Mouse (Mus musculus) ovary, postnatal 14 days (tissue): Measurements from ENCODE around the gene Scd2.
"Not testable (repeated sequence)": the region's sequence is repeated elsewhere in the genome, so short reads cannot be mapped to it uniquely, and the experiment has no call there.

ENCODE experiments used
- DNase-seq: peaks from one replicate; pipeline ENCODE4 v3.0.0; 2022; ENCODE audit warnings: low spot score

The Scd2 gene

DNA sequence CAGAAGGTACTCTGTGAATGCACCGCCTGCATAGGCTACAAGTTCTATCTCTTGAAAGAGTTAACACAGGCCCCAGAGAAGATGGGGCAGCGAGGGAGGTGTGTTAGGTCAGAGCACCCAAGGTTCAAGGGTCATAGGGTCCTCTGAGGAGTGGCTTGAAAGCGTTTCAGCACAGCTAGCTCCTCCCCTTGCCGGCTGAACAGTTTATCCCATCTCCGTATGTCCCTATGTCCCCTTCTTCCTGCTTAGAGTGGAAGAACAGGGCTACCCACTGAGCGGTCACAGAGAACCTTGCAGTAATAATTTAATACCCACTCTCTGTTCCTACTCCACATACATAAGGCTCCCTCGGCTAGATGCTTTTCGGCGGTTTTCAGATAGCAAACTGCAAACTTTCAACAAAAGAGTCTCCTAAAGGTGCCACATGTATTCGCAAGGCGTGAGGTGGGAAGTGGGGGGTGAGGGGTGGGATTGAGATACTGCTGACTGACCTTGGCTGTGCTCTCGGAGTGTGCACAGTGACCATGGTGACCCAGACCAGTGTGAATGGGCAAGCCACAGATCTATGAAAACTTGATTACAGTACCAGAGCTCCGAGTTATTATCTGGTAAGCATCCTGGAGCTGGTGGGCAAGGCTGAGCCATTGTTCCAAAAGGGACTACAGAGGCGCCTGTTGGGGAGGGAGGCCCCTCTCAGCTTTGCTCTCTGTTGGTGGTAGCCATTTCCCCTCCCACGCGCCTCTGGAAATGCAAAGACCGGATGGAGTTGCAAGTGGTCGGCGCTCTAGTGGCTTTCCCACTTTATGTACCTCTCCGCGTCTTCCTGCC lies at the start of gene Scd2:
Gene Scd2, plus strand, starts transcription at position 734 of the 828 bp plus-strand sequence.
- no peak for DNase-seq

DNA sequence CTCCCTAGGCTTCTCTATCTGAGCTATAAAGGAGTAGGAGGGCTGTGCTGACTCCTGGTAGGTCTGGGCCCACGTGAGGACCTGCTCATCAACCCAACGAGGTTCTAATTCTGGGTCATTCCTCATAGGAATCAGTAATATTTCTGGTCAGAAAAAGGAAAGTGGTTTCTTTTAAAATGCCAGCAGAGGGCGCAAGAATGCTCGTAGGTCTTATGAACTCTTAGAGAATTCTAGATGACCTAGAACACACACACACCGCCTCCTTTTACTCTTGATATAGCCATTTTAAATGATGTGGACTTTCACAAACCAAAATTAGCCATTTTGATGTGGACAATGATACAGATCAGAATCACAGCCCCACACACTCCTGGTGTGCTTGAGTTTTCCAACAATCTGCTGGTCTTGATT lies 47.7 kb upstream of the Scd2 start:
- DNase-seq = peak; percentile 27

GRCm38 (mm10) chr19:44246341-44246911 lies 47.0 kb upstream of the Scd2 start:
- no peak for DNase-seq

- DNase-seq = no peak
Measured at GRCm38 (mm10) chr19:44247281-44248080, 46.0 kb upstream of the Scd2 start.

- DNase-seq = peak; percentile 90
Measured at GRCm38 (mm10) chr19:44248081-44248853, 45.2 kb upstream of the Scd2 start.

- no peak for DNase-seq
Measured at GRCm38 (mm10) chr19:44248854-44249351, 44.6 kb upstream of the Scd2 start.

DNA sequence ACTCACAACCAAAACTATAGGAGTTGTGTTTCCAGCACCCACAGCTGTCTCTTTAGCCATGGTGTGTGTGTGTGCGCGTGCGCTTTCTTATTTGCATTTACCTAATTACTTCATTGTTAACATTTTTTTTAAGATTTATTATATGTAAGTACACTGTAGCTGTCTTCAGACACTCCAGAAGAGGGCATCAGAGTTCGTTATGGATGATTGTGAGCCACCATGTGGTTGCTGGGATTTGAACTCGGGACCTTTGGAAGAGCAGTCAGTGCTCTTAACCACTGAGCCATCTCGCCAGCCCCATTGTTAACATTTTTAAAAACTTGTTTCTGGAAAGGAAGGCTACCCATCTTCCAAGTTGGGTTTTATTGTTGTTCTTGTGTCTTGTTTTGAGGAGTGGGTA lies 42.3 kb upstream of the Scd2 start:
- DNase-seq = not testable (repeated sequence)

- DNase-seq = no peak
Measured at GRCm38 (mm10) chr19:44251936-44252558, 41.4 kb upstream of the Scd2 start.

DNA sequence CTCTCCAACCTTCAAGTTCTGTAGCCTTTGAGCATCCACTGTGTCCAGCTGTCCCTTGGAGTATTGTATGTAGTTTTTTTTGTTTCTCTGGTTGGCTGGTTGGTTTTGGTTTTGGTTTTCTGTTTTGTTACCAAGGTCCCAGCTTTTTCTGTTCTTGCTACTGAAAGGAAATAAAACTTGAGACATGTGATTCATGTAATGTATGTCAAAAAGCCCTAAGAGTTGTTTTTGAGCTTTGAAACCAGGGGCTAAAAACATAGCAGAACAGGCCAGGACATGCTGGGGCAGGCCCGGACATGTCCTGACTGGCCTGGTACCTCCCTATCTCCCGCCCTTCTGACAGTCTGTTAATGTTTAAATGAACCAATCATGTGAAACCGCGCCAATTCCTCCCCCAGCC lies 39.4 kb upstream of the Scd2 start:
- not testable (repeated sequence) for DNase-seq

- no peak for DNase-seq
Measured at GRCm38 (mm10) chr19:44257377-44257966, 36.0 kb upstream of the Scd2 start.

- DNase-seq = no peak
Measured at GRCm38 (mm10) chr19:44259484-44259883, 34.0 kb upstream of the Scd2 start.

DNA sequence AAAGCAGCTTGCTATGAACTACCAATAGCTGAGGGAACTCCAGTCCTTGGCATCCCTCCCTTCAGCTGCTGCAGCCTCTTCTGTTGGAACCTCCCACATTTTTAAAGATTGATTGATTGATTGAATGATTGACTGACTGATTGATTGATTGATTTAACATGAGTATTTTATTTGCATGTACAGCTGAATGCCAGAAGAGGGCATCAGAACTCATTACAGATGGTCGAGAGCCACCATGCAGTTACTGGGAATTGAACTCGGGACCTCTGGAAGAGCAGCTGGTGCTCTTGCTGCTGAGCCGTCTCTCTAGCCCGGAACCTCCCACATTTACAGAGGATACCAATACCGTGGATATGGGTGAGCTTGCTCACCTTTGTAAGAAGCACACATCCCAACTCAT lies 33.0 kb upstream of the Scd2 start:
- DNase-seq = no peak

DNA sequence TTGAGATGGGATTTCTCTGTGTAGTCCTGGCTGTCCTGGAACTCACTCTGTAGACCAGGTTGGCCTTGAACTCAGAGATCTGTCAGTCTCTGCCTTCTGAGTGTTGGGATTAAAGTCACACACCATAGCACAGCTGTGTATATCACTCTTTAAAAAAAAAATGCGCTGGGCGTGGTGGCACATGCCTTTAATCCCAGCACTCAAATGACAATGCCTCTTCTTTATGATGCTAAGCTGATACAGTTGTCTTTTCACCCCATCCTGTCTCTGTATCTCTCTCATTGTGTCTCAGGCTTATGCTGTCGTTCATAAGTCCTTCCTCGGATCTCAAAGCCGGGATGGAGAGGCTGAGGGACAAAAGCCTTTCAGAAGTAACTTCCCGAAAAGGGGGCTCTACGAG lies 31.7 kb upstream of the Scd2 start:
- DNase-seq = no peak

GRCm38 (mm10) chr19:44263581-44263980 lies 29.9 kb upstream of the Scd2 start:
- DNase-seq = no peak

DNA sequence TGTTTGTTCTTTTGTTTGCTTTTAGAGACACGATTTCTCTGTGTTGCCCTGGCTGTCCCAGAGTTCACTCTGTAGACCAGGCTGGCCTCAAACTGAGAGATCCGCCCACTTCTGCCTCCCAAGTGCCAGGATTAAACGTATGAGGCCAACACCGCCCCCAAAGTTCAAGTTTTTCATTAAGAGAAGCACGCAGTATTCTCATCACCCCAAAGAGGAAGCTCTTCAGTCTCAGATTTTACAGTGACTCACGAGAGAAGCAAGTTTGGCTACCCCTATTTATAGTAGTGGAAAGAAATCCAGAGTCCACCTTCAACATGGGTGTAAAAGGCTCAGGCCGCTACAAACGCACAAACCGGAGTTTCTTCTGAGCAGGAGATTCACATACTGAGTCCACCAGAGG lies 29.2 kb upstream of the Scd2 start:
- DNase-seq = no peak

DNA sequence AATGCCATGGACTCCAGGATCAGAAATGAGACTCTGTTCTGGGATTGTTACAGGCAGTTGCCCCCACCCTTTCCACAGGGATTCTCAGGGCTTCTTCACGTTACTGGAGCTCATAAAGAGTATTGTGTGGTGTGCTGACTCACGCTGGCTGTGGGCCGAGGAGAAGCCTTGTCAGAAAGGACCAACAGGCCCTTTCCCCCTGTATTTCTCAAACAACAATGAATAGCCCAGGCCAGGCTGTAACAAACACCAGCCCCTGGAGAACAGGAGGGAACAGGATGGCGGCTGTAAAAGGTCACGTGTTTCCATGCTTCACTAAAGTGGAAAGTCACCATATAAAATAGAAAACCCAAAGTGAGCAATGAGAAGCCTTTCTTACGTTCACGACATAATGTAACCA lies 28.2 kb upstream of the Scd2 start:
- no peak for DNase-seq

GRCm38 (mm10) chr19:44265911-44266337 lies 27.6 kb upstream of the Scd2 start:
- no peak for DNase-seq

- no peak for DNase-seq
Measured at GRCm38 (mm10) chr19:44266458-44266823, 27.0 kb upstream of the Scd2 start.

DNA sequence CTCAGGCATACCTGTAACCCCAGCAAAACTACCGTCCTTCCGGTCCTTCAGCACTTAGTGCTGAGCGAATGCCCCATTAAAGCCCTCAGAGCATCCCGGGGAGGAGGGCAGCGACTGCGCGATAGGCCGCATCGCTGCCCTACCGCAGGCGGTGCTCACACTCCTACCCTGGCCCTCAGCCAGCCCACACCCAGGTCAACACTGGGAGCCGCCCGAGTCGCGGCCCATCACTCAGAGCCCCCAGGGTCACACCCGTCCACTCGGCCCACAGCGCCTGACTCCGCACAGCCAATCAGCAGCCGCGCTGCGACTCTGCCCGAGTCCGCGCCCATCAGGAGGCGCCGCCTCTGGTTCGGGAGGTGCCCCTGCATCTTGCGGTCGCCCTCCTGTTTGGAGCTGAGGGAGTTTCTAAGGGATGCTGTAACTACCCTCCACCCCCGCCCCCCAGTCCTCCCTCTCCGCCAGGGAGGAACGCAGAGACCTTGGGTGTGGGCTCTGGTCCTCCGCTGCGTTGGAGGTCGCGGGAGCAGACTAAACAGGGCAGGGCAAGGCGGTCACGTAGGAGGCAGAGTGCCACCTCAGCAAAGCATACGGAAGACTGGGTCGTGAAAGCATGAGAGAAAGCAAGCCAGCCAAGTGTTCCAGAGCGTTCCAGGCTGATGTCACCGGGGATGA lies 26.5 kb upstream of the Scd2 start:
- peak; percentile 80 for DNase-seq

GRCm38 (mm10) chr19:44267499-44268002 lies 25.9 kb upstream of the Scd2 start:
- DNase-seq = no peak
